Mouse (Mus musculus) T-helper 17 cell (primary cell): ENCODE measurements around the gene Gm20388.
"Not testable (repeated sequence)": the region's sequence is repeated elsewhere in the genome, so short reads cannot be mapped to it uniquely, and the experiment has no call there.

Source experiments
- in situ Hi-C, 2 experiments: fragments of 300-600 bp; cut with MboI, MseI; formaldehyde crosslinking; loops; 1 replicate in 1 of 2; 2 replicates in 1 of 2; pipeline ENCODE4 v1.15.1; 2025; ENCODE audit warnings: high pct_unique_total_duplicates in 2 of 2

Gm20388 gene

GRCm38 (mm10) chr8:123420525-123421281 lies 3510.1 kb downstream of the Gm20388 start:
- in situ Hi-C loops = no loop called here

GRCm38 (mm10) chr8:123421325-123421724 lies 3510.7 kb downstream of the Gm20388 start:
- in situ Hi-C loops = no loop called here

GRCm38 (mm10) chr8:123422056-123422780 lies 3511.6 kb downstream of the Gm20388 start:
- in situ Hi-C loops = no loop called here

GRCm38 (mm10) chr8:123422781-123423159 lies 3512.1 kb downstream of the Gm20388 start:
- in situ Hi-C loops = no loop called here

GRCm38 (mm10) chr8:123423441-123423840 lies 3512.8 kb downstream of the Gm20388 start, which contains the start of gene Def8:
Gene Def8, plus strand, starts transcription at chr8:123423527.
- in situ Hi-C loops = no loop called here

- in situ Hi-C loops = no loop called here
These were observed 3516.2 kb downstream of the Gm20388 start for GRCm38 (mm10) chr8:123426511-123427509.

GRCm38 (mm10) chr8:123427639-123428275 lies 3517.1 kb downstream of the Gm20388 start:
- in situ Hi-C loops = no loop called here

GRCm38 (mm10) chr8:123428343-123428893 lies 3517.8 kb downstream of the Gm20388 start:
- in situ Hi-C loops = no loop called here

- in situ Hi-C loops = no loop called here
These were observed 3518.5 kb downstream of the Gm20388 start for GRCm38 (mm10) chr8:123428939-123429721.

- in situ Hi-C loops = not testable (repeated sequence)
These were observed 3519.0 kb downstream of the Gm20388 start for GRCm38 (mm10) chr8:123429722-123430013.

GRCm38 (mm10) chr8:123430936-123431335 lies 3520.3 kb downstream of the Gm20388 start:
- in situ Hi-C loops = not testable (repeated sequence)

GRCm38 (mm10) chr8:123431616-123432365 lies 3521.2 kb downstream of the Gm20388 start:
- in situ Hi-C loops = no loop called here

- in situ Hi-C loops = no loop called here
These were observed 3521.7 kb downstream of the Gm20388 start for GRCm38 (mm10) chr8:123432381-123432780.

- in situ Hi-C loops = not testable (repeated sequence)
These were observed 3522.8 kb downstream of the Gm20388 start for GRCm38 (mm10) chr8:123433241-123433974.

- in situ Hi-C loops = no loop called here
These were observed 3531.1 kb downstream of the Gm20388 start for GRCm38 (mm10) chr8:123441788-123442187.

GRCm38 (mm10) chr8:123442351-123442750 lies 3531.7 kb downstream of the Gm20388 start:
- in situ Hi-C loops = no loop called here

- in situ Hi-C loops = no loop called here
These were observed 3532.4 kb downstream of the Gm20388 start for GRCm38 (mm10) chr8:123442871-123443575.

- in situ Hi-C loops = no loop called here
These were observed 3532.9 kb downstream of the Gm20388 start for GRCm38 (mm10) chr8:123443576-123443921.
